Mouse (Mus musculus) left cerebral cortex, adult 18-20 months (tissue): Measurements from ENCODE around the gene Osbp2. TPM values are rescaled to one million over a fixed set of nuclear protein-coding genes. Genes with fewer than 3 reads are reported as not detected.

ENCODE experiments used
- DNase-seq, 2 experiments: peaks; one replicate each; pipeline ENCODE4 v3.0.0; 2021 to 2022; ENCODE audit warnings: low spot score in 2 of 2, mixed read lengths in 1 of 2
- total RNA-seq, 2 experiments: library from RNA; stranded (reverse); gene quantifications; 2 replicates each; pipeline ENCODE4 v1.2.3; 2021

The Osbp2 gene
- total RNA-seq, 2 experiments from 2014 or later: 132 to 142 TPM

- DNase-seq: no peak
Measured at GRCm38 (mm10) chr11:3667506-3667905, 196.2 kb downstream of the Osbp2 start.

GRCm38 (mm10) chr11:3661964-3662363 is 201.7 kb downstream of the Osbp2 start:
- no peak for DNase-seq

Other genes starting within 250 kb of the Osbp2 start
- gene Morc2a, start 214.7 kb downstream of the Osbp2 start, total RNA-seq: 10 to 100 TPM; 35.4 to 39.6 TPM
- under 1 TPM; 0.37 to 0.54 TPM for gene 4921536K21Rik, start 31.2 kb upstream of the Osbp2 start, total RNA-seq
- 10 to 100 TPM; 19.9 to 24.0 TPM for gene Dusp18, start 31.3 kb upstream of the Osbp2 start, total RNA-seq
- 10 to 100 TPM; 19.0 to 20.0 TPM for gene Slc35e4, start 50.8 kb upstream of the Osbp2 start, total RNA-seq
- 10 to 100 TPM; 15.9 to 19.6 TPM for gene Tcn2, start 68.3 kb upstream of the Osbp2 start, total RNA-seq
- gene Pes1, start 100.1 kb upstream of the Osbp2 start, total RNA-seq: 10 to 100 TPM; 40.0 to 43.2 TPM
- not detected for gene 4930556J24Rik, start 112.9 kb upstream of the Osbp2 start, total RNA-seq
- 1 to 10 TPM; 8.4 to 9.1 TPM for gene Gal3st1, start 119.7 kb upstream of the Osbp2 start, total RNA-seq
- gene Sec14l4, start 167.6 kb upstream of the Osbp2 start, total RNA-seq: not detected
- gene Sec14l3, start 200.9 kb upstream of the Osbp2 start, total RNA-seq: 1 to 10 TPM; 1.8 to 2.2 TPM
- gene Mtfp1, start 231.5 kb upstream of the Osbp2 start, total RNA-seq: 10 to 100 TPM; 95.0 to 97.3 TPM